In genomic region chr19:42258596-42258995, GRCm38 (mm10) we compare ENCODE assay signal across 16 mouse cellular contexts. TPM values are rescaled to one million over a fixed set of nuclear protein-coding genes. Genes with fewer than 3 reads are reported as not detected.
A peak's percentile ranks its signal among the peaks of the same experiment; 100 is the strongest.
DNase-seq lines count a peak whose midpoint lies in the region; ATAC-seq lines count a peak whose summit lies in the region.
"Had no signal": no experiment of that assay in that cellular context is flagged by ENCODE, and none has a peak within 500 bp of the region (broad histone marks: within the 10 kb centered on the region; RNA-seq: fewer than 3 reads in every experiment).

No protein-coding gene starts in this region.

- H3K36me3 ChIP-seq in neural tube, embryonic 11.5 days (ENCODE audit: control insufficient read depth, insufficient read depth, low read length): no peaks in the 10 kb centered on the region
- peaks cover 12% of the 10 kb centered on the region for H3K36me3 ChIP-seq in neural tube, embryonic 13.5 days
- H3K36me3 ChIP-seq: limb, embryonic 15.5 days; neural tube, embryonic 12.5 days; stomach, embryonic 15.5 days had no signal

- no peak for ATAC-seq in neural tube, embryonic 11.5 days (ENCODE audit: insufficient read depth, low FRiP score, low TSS enrichment)
- ATAC-seq in neural tube, embryonic 13.5 days (ENCODE audit: low read depth): no peak

- H3K4me1 ChIP-seq in neural tube, embryonic 11.5 days (ENCODE audit: control insufficient read depth, insufficient read depth, low read length): no peaks in the 10 kb centered on the region
- peaks cover 42% of the 10 kb centered on the region for H3K4me1 ChIP-seq in neural tube, embryonic 13.5 days (replicated peaks)
- H3K4me1 ChIP-seq: stomach, embryonic 15.5 days had no signal

- peak; percentile 30 for DNase-seq in layer of hippocampus, adult 9-11 months
- no peak for DNase-seq in layer of hippocampus, postnatal 14 days (ENCODE audit: low spot score in 2 of 2)
- DNase-seq in neural tube, embryonic 11.5 days (ENCODE audit: low spot score): peak; percentile 0
- DNase-seq in neural tube, embryonic 10.5 days (ENCODE audit: extremely low spot score, low spot score): no peak
- DNase-seq in cerebellum, adult 18-20 months: peak; percentile 86 to 88
- DNase-seq in retina, embryonic 14.5 days (ENCODE audit: low spot score): no peak
- no peak for DNase-seq in gastrocnemius, postnatal 10 days
- DNase-seq: adrenal gland, postnatal 10 days; heart, adult 18-20 months; heart, postnatal 14 days; thymus, postnatal 36 days had no signal

- peaks cover 5% of the 10 kb centered on the region for H3K27me3 ChIP-seq in neural tube, embryonic 11.5 days (ENCODE audit: control insufficient read depth, insufficient read depth, low read length)
- peaks cover 14% of the 10 kb centered on the region; the same call in 1 of the 2 replicates for H3K27me3 ChIP-seq in neural tube, embryonic 13.5 days

- H3K9me3 ChIP-seq in neural tube, embryonic 11.5 days (ENCODE audit: control insufficient read depth, low read length): no peaks in the 10 kb centered on the region
- no peaks in the 10 kb centered on the region for H3K9me3 ChIP-seq in neural tube, embryonic 13.5 days
- H3K9me3 ChIP-seq: limb, embryonic 15.5 days; neural tube, embryonic 12.5 days; stomach, embryonic 15.5 days had no signal

- H3K9ac ChIP-seq in neural tube, embryonic 11.5 days (ENCODE audit: low read length): no peak overlapping the region
- no peak overlapping the region for H3K9ac ChIP-seq in neural tube, embryonic 13.5 days
- H3K9ac ChIP-seq: limb, embryonic 15.5 days; neural tube, embryonic 12.5 days; stomach, embryonic 15.5 days had no signal

- no peak overlapping the region for H3K27ac ChIP-seq in neural tube, embryonic 11.5 days (ENCODE audit: low read depth, low read length)
- no peak overlapping the region for H3K27ac ChIP-seq in neural tube, embryonic 13.5 days (replicated peaks)
- H3K27ac ChIP-seq: limb, embryonic 15.5 days; neural tube, embryonic 12.5 days; stomach, embryonic 15.5 days had no signal

- no peak overlapping the region for H3K4me2 ChIP-seq in neural tube, embryonic 11.5 days (ENCODE audit: low read depth)
- H3K4me2 ChIP-seq in neural tube, embryonic 13.5 days: peak overlapping the region; percentile 65; the same call in 1 of the 2 replicates
- H3K4me2 ChIP-seq: limb, embryonic 15.5 days; neural tube, embryonic 12.5 days; stomach, embryonic 15.5 days had no signal

- no peak overlapping the region for H3K4me3 ChIP-seq in neural tube, embryonic 11.5 days (ENCODE audit: low read depth, low read length)
- no peak overlapping the region for H3K4me3 ChIP-seq in neural tube, embryonic 13.5 days
- H3K4me3 ChIP-seq: limb, embryonic 15.5 days; neural tube, embryonic 12.5 days; stomach, embryonic 15.5 days had no signal

- WGBS in neural tube, embryonic 11.5 days: 70% methylated on average over 5 of the region's 5 CpGs
- 66% methylated on average over 5 of the region's 5 CpGs for WGBS in neural tube, embryonic 13.5 days

RNA-seq across cellular contexts. Expression of gene Golga7b, which starts 11.2 kb away (rescaled TPM):
- total RNA-seq in layer of hippocampus, postnatal 14 days (2021): 10 to 100 TPM; 82.6 to 85.8 TPM
- 5.5 and 6.1 TPM in 2 replicates for polyA plus RNA-seq in neural tube, embryonic 11.5 days (2014; fragmentation: Nextera tagmentation; extraction: Ambion mirVana)
- polyA plus RNA-seq in neural tube, embryonic 13.5 days (2015; fragmentation: Nextera tagmentation; extraction: Ambion mirVana): 42.3 and 48.7 TPM in 2 replicates
- total RNA-seq in gastrocnemius, postnatal 10 days (2021): 1 to 10 TPM; 3.2 to 5.5 TPM
- polyA plus RNA-seq: kidney, embryonic 14.5 days had no signal

RNA-seq across cellular contexts. Expression of gene Sfrp5, which starts 56.5 kb away (rescaled TPM):
- total RNA-seq in layer of hippocampus, postnatal 14 days (2021): 1 to 10 TPM in 1 of 2 experiments, under 1 TPM in 1; 0.26 to 1.7 TPM
- polyA plus RNA-seq in neural tube, embryonic 11.5 days (2014; fragmentation: Nextera tagmentation; extraction: Ambion mirVana): 3.3 and 4.1 TPM in 2 replicates
- polyA plus RNA-seq in neural tube, embryonic 13.5 days (2015; fragmentation: Nextera tagmentation; extraction: Ambion mirVana): 20.0 and 26.8 TPM in 2 replicates
- 1 to 10 TPM; 5.7 to 6.8 TPM for total RNA-seq in gastrocnemius, postnatal 10 days (2021)

Comparison
In these comparisons a context has a peak if more than half of its experiments do, and no peak if none do; other contexts are left out.
1. DNase-seq: peak in layer of hippocampus, adult 9-11 months (single experiment), neural tube, embryonic 11.5 days (single experiment) and cerebellum, adult 18-20 months (2 of 2); none in layer of hippocampus, postnatal 14 days (0 of 2), neural tube, embryonic 10.5 days (single experiment), retina, embryonic 14.5 days (single experiment) and gastrocnemius, postnatal 10 days (single experiment).
2. RNA of gene Golga7b, which starts 11.2 kb away (total RNA-seq): 82.6 to 85.8 TPM in layer of hippocampus, postnatal 14 days; 3.2 to 5.5 TPM in gastrocnemius, postnatal 10 days; every median in the first group is over 10 times any median in the second.